Mouse (Mus musculus): Measurements from ENCODE around the gene N4bp2l2.

The N4bp2l2 gene

GRCm38 (mm10) chr5:150654548-150654947, 11.4 kb downstream of the N4bp2l2 start:
- in situ Hi-C loops (cut with MboI; ENCODE audit: unreplicated experiment in 2 of 2), result no loop called here

DNA sequence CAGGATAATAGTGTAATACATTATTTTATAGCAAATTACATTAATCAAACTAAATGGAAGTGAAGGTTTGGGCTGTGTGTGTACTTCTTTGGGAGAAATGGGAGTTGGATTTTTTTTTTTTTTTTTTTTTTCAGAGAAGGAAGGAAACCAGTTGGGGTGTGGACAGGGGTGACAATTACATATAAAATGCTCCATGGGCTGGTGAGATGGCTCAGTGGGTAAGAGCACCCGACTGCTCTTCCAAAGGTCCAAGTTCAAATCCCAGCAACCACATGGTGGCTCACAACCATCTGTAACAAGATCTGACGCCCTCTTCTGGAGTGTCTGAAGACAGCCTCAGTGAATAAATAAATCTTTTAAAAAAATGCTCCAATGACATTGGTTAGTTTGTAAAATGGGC, 13.4 kb downstream of the N4bp2l2 start:
- in situ Hi-C loops (cut with MboI; ENCODE audit: unreplicated experiment in 2 of 2), result no loop called here

GRCm38 (mm10) chr5:150644926-150645325, 21.1 kb downstream of the N4bp2l2 start:
- in situ Hi-C loops (cut with MboI; ENCODE audit: unreplicated experiment in 2 of 2), result loop anchor here (5.0 to 10.0 kb wide), 2 partner anchors 50 to 53 kb away; partner anchors contain the start of gene N4bp2l1 (in 1 of the 2)

- in situ Hi-C loops (cut with MboI; ENCODE audit: unreplicated experiment in 2 of 2), result loop anchor here (5.0 to 10.0 kb wide), 2 partner anchors 49 to 51 kb away; partner anchors contain the start of gene N4bp2l1 (in 1 of the 2)
Measured at GRCm38 (mm10) chr5:150643390-150643789, 22.6 kb downstream of the N4bp2l2 start.

- in situ Hi-C loops (cut with MboI; ENCODE audit: unreplicated experiment in 2 of 2), result loop anchor here (5.0 to 10.0 kb wide), 2 partner anchors 47 to 49 kb away; partner anchors contain the start of gene N4bp2l1 (in 1 of the 2)
Measured at GRCm38 (mm10) chr5:150641440-150641839, 24.5 kb downstream of the N4bp2l2 start.

GRCm38 (mm10) chr5:150629692-150630091, 36.3 kb downstream of the N4bp2l2 start:
- in situ Hi-C loops (cut with MboI; ENCODE audit: unreplicated experiment in 2 of 2), result no loop called here

DNA sequence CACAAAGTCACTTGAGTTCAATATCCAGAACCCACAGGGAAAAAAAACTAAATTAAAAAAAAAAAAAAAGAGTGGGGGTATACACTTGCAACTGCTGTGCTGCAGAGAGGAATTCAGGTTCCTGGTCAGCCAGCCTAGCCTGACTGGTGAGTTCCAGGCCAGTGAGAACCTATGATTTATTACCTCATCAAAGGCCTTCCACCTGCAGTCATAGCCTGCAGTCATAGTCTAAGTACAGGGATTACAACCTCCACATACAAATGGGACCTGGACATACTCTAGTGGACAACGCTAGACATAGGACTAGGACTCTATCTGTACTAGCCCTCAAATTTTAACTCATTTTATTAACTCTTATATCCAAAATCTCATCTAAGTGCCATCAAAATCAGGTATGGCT, 36.7 kb downstream of the N4bp2l2 start:
- in situ Hi-C loops (cut with MboI; ENCODE audit: unreplicated experiment in 2 of 2), result no loop called here

DNA sequence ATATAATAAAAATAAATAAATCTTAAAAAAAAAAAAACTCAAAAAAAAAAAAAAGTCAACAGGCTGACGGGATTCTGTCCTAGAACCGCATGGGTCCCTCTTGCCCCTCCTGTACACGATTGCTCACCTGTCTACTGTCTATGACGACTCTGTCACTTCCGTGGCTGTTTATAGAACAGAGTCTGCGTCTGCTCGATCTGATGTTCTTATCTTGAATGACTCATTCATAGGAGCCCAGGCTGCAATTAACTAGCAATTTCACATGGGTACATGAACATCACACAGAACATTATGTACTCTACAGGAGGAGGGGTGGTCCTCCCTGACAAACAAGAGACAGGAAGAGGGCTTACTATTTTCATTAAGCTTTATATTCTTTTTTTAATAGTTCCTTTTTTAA, 40.5 kb downstream of the N4bp2l2 start:
- in situ Hi-C loops (cut with MboI; ENCODE audit: unreplicated experiment in 2 of 2), result no loop called here

DNA sequence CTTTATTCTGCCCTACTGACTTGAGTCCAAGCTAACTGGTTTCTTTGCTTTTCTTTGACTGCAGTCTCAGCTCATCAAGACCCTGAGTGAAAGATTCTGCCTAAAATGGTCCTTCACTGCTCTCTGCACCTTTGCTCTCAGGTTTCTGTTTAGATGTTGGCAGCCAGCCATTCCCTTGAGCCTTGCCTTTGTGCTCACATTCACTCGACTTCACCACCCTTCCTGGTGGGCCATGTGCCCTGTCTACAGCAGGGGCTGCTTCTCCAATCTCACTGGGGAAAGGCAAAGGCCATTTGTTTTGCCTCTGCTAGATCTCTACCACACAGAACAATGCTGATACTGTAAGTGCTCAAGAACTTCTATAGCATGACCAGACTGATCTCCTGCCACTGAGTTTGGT, 43.2 kb downstream of the N4bp2l2 start:
- in situ Hi-C loops (cut with MboI; ENCODE audit: unreplicated experiment in 2 of 2), result loop anchor here in 1 of 2 experiments (25.0 kb wide), 1 partner anchor 1410 kb away; no protein-coding TSS in a partner anchor

GRCm38 (mm10) chr5:150621592-150621991, 44.4 kb downstream of the N4bp2l2 start:
- in situ Hi-C loops (cut with MboI; ENCODE audit: unreplicated experiment in 2 of 2), result loop anchor here in 1 of 2 experiments (25.0 kb wide), 1 partner anchor 1409 kb away; no protein-coding TSS in a partner anchor

DNA sequence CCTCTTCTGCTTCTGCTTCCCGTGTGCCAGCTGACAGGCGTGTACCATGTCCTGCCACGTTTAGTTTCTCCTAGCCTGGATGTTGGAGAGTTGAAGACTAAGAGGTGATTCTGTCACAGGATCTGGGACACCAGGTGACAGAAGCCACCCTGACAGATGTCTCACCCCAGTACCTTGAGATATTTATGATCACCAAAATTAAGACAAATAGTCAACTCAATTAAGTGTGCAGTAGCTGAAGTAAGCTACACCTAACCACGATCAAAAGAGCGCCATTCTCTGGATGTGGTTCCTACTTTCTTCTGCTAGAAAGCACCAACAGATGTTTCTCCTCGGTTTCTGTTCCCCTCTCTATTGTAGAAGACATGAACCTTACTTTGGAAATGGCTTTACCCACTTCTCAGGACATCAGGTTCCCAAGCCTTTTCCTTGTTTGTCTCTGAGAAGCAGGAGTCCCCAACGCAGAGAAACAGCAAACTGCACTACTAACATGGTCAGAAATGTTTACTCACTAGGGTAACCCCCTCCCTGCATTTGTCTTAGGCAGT, 45.3 kb downstream of the N4bp2l2 start:
- in situ Hi-C loops (cut with MboI; ENCODE audit: unreplicated experiment in 2 of 2), result loop anchor here in 1 of 2 experiments (25.0 kb wide), 1 partner anchor 1408 kb away; no protein-coding TSS in a partner anchor

DNA sequence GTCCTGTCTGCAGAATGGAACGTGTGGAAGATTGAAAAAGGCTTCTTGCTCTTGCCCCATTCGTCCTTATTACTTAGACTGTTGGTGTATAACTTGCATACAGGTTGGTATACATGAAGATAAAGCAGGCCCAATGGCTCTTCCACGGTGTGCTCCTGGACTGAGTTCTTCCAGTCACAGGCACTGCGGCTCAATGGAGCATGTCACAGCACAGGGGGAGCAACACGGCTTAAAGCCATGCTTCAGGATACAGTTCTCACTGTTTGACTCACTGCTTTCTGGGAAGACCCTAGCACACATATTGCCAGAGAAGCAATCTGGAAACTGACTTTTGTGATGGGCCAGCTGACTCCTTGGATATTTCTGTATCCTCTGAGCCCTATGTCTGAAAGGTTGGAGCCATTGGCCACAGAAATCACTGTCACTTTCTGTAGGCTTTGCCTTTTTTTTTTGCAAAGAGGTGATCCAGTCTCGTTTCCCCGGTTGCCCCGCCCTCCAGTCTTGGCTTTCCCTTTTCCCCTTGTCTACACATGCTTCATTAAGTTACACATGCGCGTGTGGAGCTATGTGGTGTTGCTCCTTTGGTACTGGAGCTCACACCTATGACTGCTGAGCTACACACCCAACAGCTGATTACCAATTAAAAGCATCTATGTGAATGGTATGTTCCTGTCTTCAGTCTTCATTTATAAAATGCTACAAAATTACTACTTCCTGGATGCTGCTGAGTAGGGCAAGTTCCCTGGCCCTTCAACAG, 47.2 kb downstream of the N4bp2l2 start:
- in situ Hi-C loops (cut with MboI; ENCODE audit: unreplicated experiment in 2 of 2), result loop anchor here in 1 of 2 experiments (25.0 kb wide), 1 partner anchor 1406 kb away; no protein-coding TSS in a partner anchor

GRCm38 (mm10) chr5:150616731-150617130, 49.3 kb downstream of the N4bp2l2 start:
- in situ Hi-C loops (cut with MboI; ENCODE audit: unreplicated experiment in 2 of 2), result loop anchor here in 1 of 2 experiments (25.0 kb wide), 1 partner anchor 1404 kb away; no protein-coding TSS in a partner anchor

DNA sequence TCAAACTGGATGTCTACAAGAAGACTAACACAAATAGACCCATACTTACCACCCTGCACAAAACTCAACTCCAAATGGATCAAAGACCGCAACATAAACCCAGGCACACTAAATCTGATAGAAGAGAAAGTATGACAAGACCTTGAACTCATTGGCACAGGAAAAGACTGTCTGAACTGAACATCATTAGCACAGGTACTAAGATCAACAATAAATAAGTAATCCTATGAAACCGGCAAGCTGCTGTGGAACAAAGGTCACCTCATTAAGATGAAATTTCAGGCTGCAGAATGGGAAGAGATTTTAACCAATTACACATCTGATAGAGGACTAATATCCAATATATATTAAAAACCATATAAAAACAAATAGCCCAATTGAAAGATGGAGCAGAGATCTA, 49.8 kb downstream of the N4bp2l2 start:
- in situ Hi-C loops (cut with MboI; ENCODE audit: unreplicated experiment in 2 of 2), result loop anchor here in 1 of 2 experiments (25.0 kb wide), 1 partner anchor 1404 kb away; no protein-coding TSS in a partner anchor

GRCm38 (mm10) chr5:150614054-150614453, 51.9 kb downstream of the N4bp2l2 start:
- in situ Hi-C loops (cut with MboI; ENCODE audit: unreplicated experiment in 2 of 2), result loop anchor here in 1 of 2 experiments (25.0 kb wide), 1 partner anchor 1402 kb away; no protein-coding TSS in a partner anchor

GRCm38 (mm10) chr5:150611697-150612096, 54.3 kb downstream of the N4bp2l2 start:
- in situ Hi-C loops (cut with MboI; ENCODE audit: unreplicated experiment in 2 of 2), result loop anchor here in 1 of 2 experiments (25.0 kb wide), 1 partner anchor 1399 kb away; no protein-coding TSS in a partner anchor

- in situ Hi-C loops (cut with MboI; ENCODE audit: unreplicated experiment in 2 of 2), result loop anchor here in 1 of 2 experiments (25.0 kb wide), 1 partner anchor 1399 kb away; no protein-coding TSS in a partner anchor
Measured at GRCm38 (mm10) chr5:150611136-150611535, 54.8 kb downstream of the N4bp2l2 start.

DNA sequence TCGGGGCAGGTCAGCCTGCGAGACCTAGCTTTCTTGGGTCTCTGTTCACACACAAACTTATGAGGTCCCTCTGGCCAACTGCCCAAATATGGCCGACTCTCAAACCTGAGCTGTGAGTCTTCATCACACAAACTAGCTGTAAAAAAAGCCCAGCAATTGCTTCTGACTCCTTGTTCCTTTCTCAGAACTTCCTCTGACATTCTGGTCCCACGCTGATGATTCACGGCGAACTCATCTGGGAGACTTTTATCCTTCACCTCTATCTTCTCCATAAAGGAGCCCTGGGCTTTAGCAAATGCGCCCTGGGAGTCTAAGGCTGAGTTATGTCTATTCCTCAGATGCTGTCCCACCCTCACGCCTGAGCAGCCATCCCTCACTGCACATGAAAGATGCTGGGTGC, 58.4 kb downstream of the N4bp2l2 start:
- in situ Hi-C loops (cut with MboI; ENCODE audit: unreplicated experiment in 2 of 2), result loop anchor here in 1 of 2 experiments (25.0 kb wide), 1 partner anchor 1395 kb away; no protein-coding TSS in a partner anchor

GRCm38 (mm10) chr5:150606131-150606530, 59.9 kb downstream of the N4bp2l2 start:
- in situ Hi-C loops (cut with MboI; ENCODE audit: unreplicated experiment in 2 of 2), result loop anchor here in 1 of 2 experiments (25.0 kb wide), 1 partner anchor 1394 kb away; no protein-coding TSS in a partner anchor

DNA sequence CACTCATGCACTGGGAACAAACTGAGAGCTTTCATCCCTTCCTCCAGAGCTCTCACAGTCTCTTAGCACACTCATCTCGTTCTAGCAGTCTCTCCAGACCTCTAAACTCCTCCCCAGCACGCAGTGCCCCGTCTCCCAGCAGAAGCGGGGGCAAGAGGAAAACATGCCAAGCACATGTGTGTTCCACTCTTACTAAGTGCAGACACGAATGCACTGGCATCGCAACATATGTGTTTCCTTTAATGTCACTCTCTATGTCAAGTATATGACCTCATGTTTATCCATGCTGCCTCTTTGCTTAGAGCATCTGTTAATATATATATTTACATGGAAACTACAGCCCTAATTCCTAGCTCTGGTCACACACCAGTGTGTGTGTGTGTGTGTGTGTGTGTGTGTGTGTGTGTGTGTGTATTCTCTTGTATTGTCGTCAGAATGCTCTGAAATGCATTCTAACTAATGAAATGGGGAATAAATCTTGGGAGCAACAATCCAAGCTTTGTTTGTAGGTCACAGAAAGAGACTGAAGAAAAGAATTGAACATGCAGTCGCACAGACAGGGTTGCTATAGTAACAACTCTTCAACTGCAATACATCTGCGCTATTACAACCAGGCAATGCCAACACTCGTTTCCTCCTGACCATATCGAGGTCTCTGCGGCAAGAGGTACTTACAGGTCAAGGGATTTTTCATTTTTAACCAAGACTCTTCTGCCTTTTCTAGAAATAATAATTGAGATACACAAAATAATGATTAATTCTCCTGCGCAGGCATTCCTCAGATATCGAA, 64.3 kb downstream of the N4bp2l2 start:
- in situ Hi-C loops (cut with MboI; ENCODE audit: unreplicated experiment in 2 of 2), result loop anchor here in 1 of 2 experiments (25.0 kb wide), 1 partner anchor 1389 kb away; no protein-coding TSS in a partner anchor

Data from v-Abl transformed pro-B cells (cell line).